Mouse (Mus musculus) hindbrain, embryonic 12.5 days (tissue): ENCODE results near the gene Nfe2l1. TPM values are rescaled to one million over a fixed set of nuclear protein-coding genes. Genes with fewer than 3 reads are reported as not detected.

Experiments
- ATAC-seq: fragments of 200-750 bp; cut with Nextera tagmentation; 2 replicates; pipeline ENCODE4 v1.8.0; 2017; ENCODE audit warnings: moderate TSS enrichment; ENCODE audit not compliant: low FRiP score
- H3K27ac ChIP-seq: fragments of 300-500 bp; sonication (generic); 2 replicates; pipeline ENCODE4 v1.5.1; 2016; ENCODE audit warnings: mild to moderate bottlenecking
- H3K27me3 ChIP-seq: fragments of 300-500 bp; sonication (generic); 2 replicates; pipeline ENCODE4 v1.6.1; 2016; ENCODE audit warnings: mild to moderate bottlenecking
- H3K36me3 ChIP-seq: fragments of 300-500 bp; sonication (generic); 2 replicates; pipeline ENCODE4 v1.6.1; 2016; ENCODE audit warnings: mild to moderate bottlenecking
- H3K4me1 ChIP-seq: fragments of 300-500 bp; sonication (generic); 2 replicates; pipeline ENCODE4 v1.6.1; 2016
- H3K4me2 ChIP-seq: fragments of 300-500 bp; sonication (generic); replicated peaks from 2 replicates; pipeline ENCODE4 v1.6.1; 2016; ENCODE audit warnings: mild to moderate bottlenecking
- H3K4me3 ChIP-seq: fragments of 300-500 bp; sonication (generic); 2 replicates; pipeline ENCODE4 v1.5.1; 2016; ENCODE audit warnings: mild to moderate bottlenecking
- H3K9ac ChIP-seq: fragments of 300-500 bp; sonication (generic); 2 replicates; pipeline ENCODE4 v1.6.1; 2016; ENCODE audit warnings: mild to moderate bottlenecking, moderate library complexity
- H3K9me3 ChIP-seq: fragments of 300-500 bp; sonication (generic); replicated peaks from 2 replicates; pipeline ENCODE4 v1.6.1; 2016; ENCODE audit warnings: mild to moderate bottlenecking
- WGBS: fragments of 180-500 bp; shearing (Covaris S2); methylation state at CpG from one replicate; pipeline ENCODE4 v1.1.7; 2016; 5-methylcytosine and 5-hydroxymethylcytosine counted together
- polyA plus RNA-seq: library from polyadenylated mRNA; unstranded; fragments of >200 nt; fragmentation: Nextera tagmentation; extraction: Ambion mirVana; gene quantifications from 2 replicates; pipeline ENCODE4 v1.2.1, GENCODE M21; 2016

The Nfe2l1 gene
- polyA plus RNA-seq, 1 experiment from 2014 or later, result 88.2 TPM

- H3K36me3 ChIP-seq, result peaks cover 17% of the 10 kb centered on the region
- H3K9ac ChIP-seq, result peak overlapping the region; percentile 35; the same call in 1 of the 2 replicates
- no peaks in the 10 kb centered on the region for H3K27me3 ChIP-seq
- peaks cover 69% of the 10 kb centered on the region for H3K4me1 ChIP-seq
- no peaks in the 10 kb centered on the region for H3K9me3 ChIP-seq
- no peak overlapping the region for H3K4me3 ChIP-seq
- H3K27ac ChIP-seq, result peak overlapping the region; percentile 17; the same call in 1 of the 2 replicates
- WGBS, result 86% methylated on average over 12 of the region's 12 CpGs
- peak overlapping the region; percentile 88 for H3K4me2 ChIP-seq
- no peak for ATAC-seq
These were observed 2.6 kb downstream of the Nfe2l1 start for GRCm38 (mm10) chr11:96827062-96827581.

- no peaks in the 10 kb centered on the region for H3K9me3 ChIP-seq
- no peak for ATAC-seq
- WGBS, result 88% methylated on average over 2 of the region's 2 CpGs
- 0 out of 2 replicates have a peak overlapping the region, but pooled peaks have one; percentile 31 for H3K27ac ChIP-seq
- H3K36me3 ChIP-seq, result peaks cover 23% of the 10 kb centered on the region
- H3K4me3 ChIP-seq, result peak overlapping the region; percentile 6
- H3K9ac ChIP-seq, result peak overlapping the region; percentile 6
- H3K4me2 ChIP-seq, result peak overlapping the region; percentile 88
- no peaks in the 10 kb centered on the region for H3K27me3 ChIP-seq
- peaks cover 69% of the 10 kb centered on the region for H3K4me1 ChIP-seq
These were observed 3.3 kb downstream of the Nfe2l1 start for GRCm38 (mm10) chr11:96826481-96826880.

GRCm38 (mm10) chr11:96824783-96825495 lies 4.8 kb downstream of the Nfe2l1 start:
- Histone ChIP-seq H3K9me3 (no peaks in the 10 kb centered on the region), H3K9ac (peak overlapping the region; percentile 71), H3K36me3 (peaks cover 39% of the 10 kb centered on the region), H3K4me2 (peak overlapping the region; percentile 88), H3K4me1 (peaks cover 66% of the 10 kb centered on the region), H3K4me3 (0 out of 2 replicates have a peak overlapping the region, but pooled peaks have one; percentile 48), H3K27me3 (no peaks in the 10 kb centered on the region), H3K27ac (peak overlapping the region; percentile 96)
- whole genome bisulfite sequencing, result 45% methylated on average over 7 of the region's 7 CpGs
- ATAC-seq, result no peak

GRCm38 (mm10) chr11:96823880-96824782 lies 5.6 kb downstream of the Nfe2l1 start:
- Histone ChIP-seq H3K4me1 (peaks cover 65% of the 10 kb centered on the region), H3K4me3 (peak overlapping the region; percentile 48), H3K9ac (peak overlapping the region; percentile 71), H3K4me2 (peak overlapping the region; percentile 88), H3K9me3 (no peaks in the 10 kb centered on the region), H3K27me3 (no peaks in the 10 kb centered on the region), H3K27ac (peak overlapping the region; percentile 96), H3K36me3 (peaks cover 47% of the 10 kb centered on the region)
- 2% methylated on average over 25 of the region's 26 CpGs for WGBS
- ATAC-seq, result peak; percentile 91

- WGBS, result 6% methylated on average over 13 of the region's 13 CpGs
These were observed 6.3 kb downstream of the Nfe2l1 start for GRCm38 (mm10) chr11:96823471-96823837.

GRCm38 (mm10) chr11:96822675-96823470 lies 6.9 kb downstream of the Nfe2l1 start:
- no peak for ATAC-seq

More at GRCm38 (mm10) chr11:96823471-96823837, 6.3 kb downstream of the Nfe2l1 start:
- ATAC-seq, result peak; percentile 48
- H3K4me3 ChIP-seq, result peak overlapping the region; percentile 48
- H3K9me3 ChIP-seq, result no peaks in the 10 kb centered on the region
- peak overlapping the region; percentile 96 for H3K27ac ChIP-seq
- peak overlapping the region; percentile 88 for H3K4me2 ChIP-seq
- peak overlapping the region; percentile 71 for H3K9ac ChIP-seq
- H3K4me1 ChIP-seq, result peaks cover 59% of the 10 kb centered on the region
- H3K36me3 ChIP-seq, result peaks cover 54% of the 10 kb centered on the region
- H3K27me3 ChIP-seq, result no peaks in the 10 kb centered on the region

GRCm38 (mm10) chr11:96821956-96822355 lies 7.8 kb downstream of the Nfe2l1 start:
- Histone ChIP-seq H3K36me3 (peaks cover 59% of the 10 kb centered on the region), H3K27ac (no peak overlapping the region), H3K9me3 (no peaks in the 10 kb centered on the region), H3K9ac (no peak overlapping the region), H3K4me3 (no peak overlapping the region), H3K4me1 (peaks cover 48% of the 10 kb centered on the region), H3K27me3 (no peaks in the 10 kb centered on the region), H3K4me2 (no peak overlapping the region)
- no peak for ATAC-seq
- 92% methylated on average over 10 of the region's 10 CpGs for WGBS

More at GRCm38 (mm10) chr11:96822675-96823470, 6.9 kb downstream of the Nfe2l1 start:
- H3K9me3 ChIP-seq, result no peaks in the 10 kb centered on the region
- peaks cover 59% of the 10 kb centered on the region for H3K36me3 ChIP-seq
- 41% methylated on average over 4 of the region's 4 CpGs for WGBS
- peak overlapping the region; percentile 96; the same call in 1 of the 2 replicates for H3K27ac ChIP-seq
- H3K4me3 ChIP-seq, result peak overlapping the region; percentile 48
- H3K4me1 ChIP-seq, result peaks cover 54% of the 10 kb centered on the region
- H3K9ac ChIP-seq, result peak overlapping the region; percentile 71
- peak overlapping the region; percentile 88 for H3K4me2 ChIP-seq
- no peaks in the 10 kb centered on the region for H3K27me3 ChIP-seq

- H3K4me2 ChIP-seq, result no peak overlapping the region
- peaks cover 13% of the 10 kb centered on the region for H3K4me1 ChIP-seq
- H3K27me3 ChIP-seq, result no peaks in the 10 kb centered on the region
- peak overlapping the region; percentile 40; the same call in 1 of the 2 replicates for H3K27ac ChIP-seq
- H3K9ac ChIP-seq, result no peak overlapping the region
- peaks cover 73% of the 10 kb centered on the region for H3K36me3 ChIP-seq
- H3K4me3 ChIP-seq, result no peak overlapping the region
- H3K9me3 ChIP-seq, result no peaks in the 10 kb centered on the region
- WGBS, result 80% methylated on average over 8 of the region's 8 CpGs
- no peak for ATAC-seq
These were observed 11.5 kb downstream of the Nfe2l1 start for GRCm38 (mm10) chr11:96818128-96818710.

- Histone ChIP-seq H3K36me3 (peaks cover 82% of the 10 kb centered on the region), H3K4me3 (no peak overlapping the region), H3K4me2 (no peak overlapping the region), H3K9ac (no peak overlapping the region), H3K9me3 (no peaks in the 10 kb centered on the region), H3K4me1 (0 out of 2 replicates have a peak, but pooled peaks cover 3% of the 10 kb centered on the region), H3K27me3 (no peaks in the 10 kb centered on the region), H3K27ac (no peak overlapping the region; the same call in 1 of the 2 replicates)
- WGBS, result 69% methylated on average over 5 of the region's 5 CpGs
- no peak for ATAC-seq
These were observed 12.8 kb downstream of the Nfe2l1 start for GRCm38 (mm10) chr11:96816979-96817378.

GRCm38 (mm10) chr11:96816494-96816893 lies 13.3 kb downstream of the Nfe2l1 start:
- Histone ChIP-seq H3K4me3 (no peak overlapping the region), H3K27me3 (no peaks in the 10 kb centered on the region), H3K27ac (no peak overlapping the region), H3K9me3 (no peaks in the 10 kb centered on the region), H3K9ac (no peak overlapping the region), H3K4me1 (0 out of 2 replicates have a peak, but pooled peaks cover 3% of the 10 kb centered on the region), H3K36me3 (peaks cover 82% of the 10 kb centered on the region), H3K4me2 (no peak overlapping the region)
- 97% methylated on average over 1 of the region's 1 CpGs for WGBS
- ATAC-seq, result no peak

GRCm38 (mm10) chr11:96815895-96816294 lies 13.9 kb downstream of the Nfe2l1 start:
- Histone ChIP-seq H3K36me3 (peaks cover 82% of the 10 kb centered on the region), H3K27ac (no peak overlapping the region), H3K9me3 (no peaks in the 10 kb centered on the region), H3K4me3 (no peak overlapping the region), H3K4me2 (no peak overlapping the region), H3K27me3 (no peaks in the 10 kb centered on the region), H3K4me1 (0 out of 2 replicates have a peak, but pooled peaks cover 3% of the 10 kb centered on the region), H3K9ac (no peak overlapping the region)
- no peak for ATAC-seq
- 100% methylated on average over 2 of the region's 2 CpGs for WGBS
